Mouse (Mus musculus): Measurements from ENCODE around the gene Tnfrsf14. TPM values are rescaled to one million over a fixed set of nuclear protein-coding genes. Genes with fewer than 3 reads are reported as not detected.

The Tnfrsf14 gene
- total RNA-seq, 1 experiment from 2014 or later: 71.6 TPM

DNA sequence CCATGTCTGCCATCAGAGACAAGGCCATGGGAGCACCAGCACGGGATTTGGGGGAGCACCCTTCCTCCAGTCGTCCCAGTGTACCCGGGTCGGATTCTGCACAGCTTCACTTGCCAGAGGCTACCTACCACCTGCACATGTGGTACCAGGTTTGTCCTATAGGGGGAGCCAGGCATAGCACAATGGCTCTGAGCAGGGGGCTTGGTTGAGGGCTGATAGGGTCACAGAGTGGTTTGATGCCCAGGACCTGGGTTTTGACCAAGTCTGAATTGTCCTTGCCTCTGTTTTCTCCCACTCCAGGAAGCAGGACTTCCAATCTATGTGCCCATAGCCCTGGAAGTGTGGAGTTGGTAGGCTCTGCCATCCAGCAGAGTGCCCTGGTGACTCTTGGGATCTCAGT is 3.0 kb downstream of the Tnfrsf14 start:
- ATAC-seq (replicated peaks; ENCODE audit: low read depth, poor library complexity, severe bottlenecking): no peak

DNA sequence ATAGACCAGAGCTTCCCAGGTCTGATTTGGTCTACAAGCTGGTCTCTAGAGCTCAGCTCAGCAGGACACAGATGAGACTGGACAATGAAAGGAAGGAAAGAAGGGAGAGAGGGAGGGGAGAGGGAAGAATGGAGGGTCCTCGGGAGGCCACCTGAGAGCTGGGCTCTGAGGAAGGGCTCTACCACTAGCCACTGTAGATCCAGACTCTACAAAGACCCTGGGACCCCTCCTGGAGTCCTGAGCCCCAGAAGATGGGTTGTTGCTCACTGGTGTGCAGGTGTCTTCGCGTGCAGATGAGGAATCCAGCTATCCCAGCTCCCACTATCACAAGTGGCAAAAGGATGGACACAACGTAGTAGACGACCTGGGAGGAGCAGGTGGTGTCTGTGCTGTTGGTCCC is 5.4 kb downstream of the Tnfrsf14 start:
- no peak for ATAC-seq (replicated peaks; ENCODE audit: low read depth, poor library complexity, severe bottlenecking)

- no peak for ATAC-seq (replicated peaks; ENCODE audit: low read depth, poor library complexity, severe bottlenecking)
Measured at GRCm38 (mm10) chr4:154922291-154922690, 6.1 kb downstream of the Tnfrsf14 start.

DNA sequence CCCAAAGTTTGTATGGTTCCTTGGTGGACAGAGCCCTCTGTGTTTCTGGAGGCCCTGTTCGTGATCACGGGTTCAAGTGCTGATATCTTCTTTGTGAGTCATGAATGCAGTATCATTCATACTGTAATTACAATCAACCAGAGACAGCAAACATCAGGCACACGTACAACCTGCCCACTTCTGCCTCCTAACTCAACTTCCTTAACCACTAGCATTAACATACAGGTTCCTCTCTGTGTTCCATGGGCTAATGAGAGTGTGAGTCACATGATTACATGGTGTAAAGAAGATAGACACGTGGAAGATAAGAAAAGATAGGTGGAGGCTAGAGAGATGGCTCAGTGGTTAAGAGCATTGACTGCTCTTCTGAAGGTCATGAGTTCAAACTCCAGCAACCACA is 11.7 kb downstream of the Tnfrsf14 start:
- no peak for ATAC-seq (replicated peaks; ENCODE audit: low read depth, poor library complexity, severe bottlenecking)

- ATAC-seq (replicated peaks; ENCODE audit: low read depth, poor library complexity, severe bottlenecking): peak; percentile 41
Measured at GRCm38 (mm10) chr4:154915286-154915685, 13.1 kb downstream of the Tnfrsf14 start.

- ATAC-seq (replicated peaks; ENCODE audit: low read depth, poor library complexity, severe bottlenecking): no peak
Measured at GRCm38 (mm10) chr4:154914707-154915106, 13.7 kb downstream of the Tnfrsf14 start.

DNA sequence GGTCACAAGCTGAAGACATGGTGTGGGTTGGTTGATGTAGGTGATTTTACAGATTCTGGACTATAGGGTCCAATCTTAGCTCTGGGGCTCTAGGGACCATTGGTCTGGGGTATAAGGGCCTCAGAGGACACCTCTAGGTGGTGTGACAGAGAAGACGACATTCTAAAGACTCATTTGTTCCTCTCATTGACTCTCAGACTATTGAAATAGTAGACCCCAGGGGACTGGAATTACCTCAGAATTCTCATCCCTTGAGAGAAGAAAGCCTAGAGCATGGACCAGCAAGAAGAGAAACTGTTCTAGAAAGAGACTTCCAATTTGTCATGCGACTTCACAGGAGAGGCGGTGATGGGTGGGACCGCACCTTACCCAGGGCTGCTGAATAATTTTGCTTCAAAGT is 14.1 kb downstream of the Tnfrsf14 start:
- ATAC-seq (replicated peaks; ENCODE audit: low read depth, poor library complexity, severe bottlenecking): no peak

- no peak for ATAC-seq (replicated peaks; ENCODE audit: low read depth, poor library complexity, severe bottlenecking)
Measured at GRCm38 (mm10) chr4:154913845-154914244, 14.5 kb downstream of the Tnfrsf14 start.

- ATAC-seq (replicated peaks; ENCODE audit: low read depth, poor library complexity, severe bottlenecking): 0 out of 2 replicates have a peak, but pooled peaks have one; percentile 15
Measured at GRCm38 (mm10) chr4:154911644-154912043, 16.7 kb downstream of the Tnfrsf14 start.

- ATAC-seq (replicated peaks; ENCODE audit: low read depth, poor library complexity, severe bottlenecking): peak; percentile 76
Measured at GRCm38 (mm10) chr4:154910606-154911522, 17.5 kb downstream of the Tnfrsf14 start.

DNA sequence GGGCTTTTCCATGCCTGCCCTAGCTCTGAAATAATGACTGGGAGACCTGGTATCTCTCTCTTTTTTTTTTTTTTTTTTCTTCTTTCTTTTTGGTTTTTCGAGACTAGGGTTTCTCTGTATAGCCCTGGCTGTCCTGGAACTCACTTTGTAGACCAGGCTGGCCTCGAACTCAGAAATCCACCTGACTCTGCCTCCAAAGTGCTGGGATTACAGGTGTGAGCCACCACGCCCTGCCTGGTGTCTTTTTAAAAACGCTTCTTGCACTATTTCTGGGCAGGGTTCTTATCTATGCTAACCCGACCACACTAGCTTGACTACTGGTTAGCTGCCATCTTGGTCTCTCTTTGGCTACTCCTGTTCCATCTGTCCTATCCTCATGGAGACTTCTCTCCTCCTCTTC is 19.9 kb downstream of the Tnfrsf14 start:
- ATAC-seq (replicated peaks; ENCODE audit: low read depth, poor library complexity, severe bottlenecking): no peak

GRCm38 (mm10) chr4:154907833-154908232 is 20.5 kb downstream of the Tnfrsf14 start:
- peak; percentile 50 for ATAC-seq (replicated peaks; ENCODE audit: low read depth, poor library complexity, severe bottlenecking)

DNA sequence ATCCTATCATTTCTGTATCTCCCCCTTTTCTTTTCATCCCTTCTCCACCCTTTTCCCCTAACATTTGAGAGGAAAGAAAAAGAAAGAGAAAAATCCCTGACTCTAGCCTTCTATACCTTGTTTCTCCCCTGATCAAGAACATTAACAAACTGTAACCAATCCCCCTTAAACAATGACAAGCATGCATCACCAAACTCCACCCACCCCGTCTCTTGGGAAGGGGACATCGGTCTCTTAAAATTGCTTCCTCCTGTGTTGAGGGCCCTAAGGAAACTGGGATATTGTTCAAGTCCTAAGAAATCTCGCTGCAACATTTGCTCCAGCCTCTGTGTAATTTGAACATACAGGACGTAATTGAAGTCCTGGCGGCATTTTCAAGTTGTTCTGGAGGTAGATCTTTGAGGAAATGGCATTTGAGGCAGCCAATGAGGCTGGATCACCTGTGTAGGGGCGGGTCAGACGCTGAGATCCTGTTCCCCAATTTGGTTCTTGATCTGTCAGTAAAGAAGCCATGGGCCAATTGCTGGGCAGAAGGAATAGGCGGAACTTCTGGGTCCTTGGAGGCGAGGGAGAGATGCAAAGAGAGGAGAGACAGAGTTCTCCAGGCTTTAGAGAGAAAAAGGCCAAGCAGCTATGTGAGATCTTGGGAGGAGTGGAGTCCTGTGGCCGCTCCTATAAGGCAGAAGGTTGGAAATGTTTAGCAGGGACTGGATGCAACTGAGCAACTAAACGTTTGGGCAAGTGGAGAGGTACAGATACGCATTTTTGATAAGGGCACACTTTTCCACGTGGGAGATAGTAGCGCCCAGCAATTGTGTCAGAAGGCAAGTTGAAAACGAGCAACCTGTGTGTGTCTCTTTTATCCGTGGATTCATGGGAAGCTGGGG is 23.9 kb downstream of the Tnfrsf14 start:
- peak; percentile 90 for ATAC-seq (replicated peaks; ENCODE audit: low read depth, poor library complexity, severe bottlenecking)

DNA sequence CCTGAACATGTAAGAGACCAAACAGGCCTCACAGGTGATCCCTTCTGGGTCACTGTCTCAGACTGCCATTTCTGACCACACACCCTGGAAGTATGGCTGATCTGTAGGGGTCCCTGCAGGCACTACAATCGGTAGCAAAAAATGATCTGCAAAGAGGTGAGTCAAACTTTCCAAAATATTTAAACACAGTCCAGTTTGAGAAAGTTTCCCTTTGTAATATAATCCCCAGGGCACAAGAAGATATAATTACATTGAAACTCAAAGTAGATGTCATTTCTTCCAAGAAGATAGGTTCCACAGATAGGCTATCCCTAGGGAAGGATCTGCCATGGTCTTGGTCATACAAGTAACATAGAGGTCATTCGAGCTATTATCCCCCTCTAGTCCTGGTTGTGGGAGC is 26.0 kb downstream of the Tnfrsf14 start:
- no peak for ATAC-seq (replicated peaks; ENCODE audit: low read depth, poor library complexity, severe bottlenecking)

- ATAC-seq (replicated peaks; ENCODE audit: low read depth, poor library complexity, severe bottlenecking): peak; percentile 96
Measured at GRCm38 (mm10) chr4:154898506-154899446, 29.6 kb downstream of the Tnfrsf14 start, which contains the start of gene Fam213b. TSS of gene Fam213b (minus strand) at chr4:154899135.

DNA sequence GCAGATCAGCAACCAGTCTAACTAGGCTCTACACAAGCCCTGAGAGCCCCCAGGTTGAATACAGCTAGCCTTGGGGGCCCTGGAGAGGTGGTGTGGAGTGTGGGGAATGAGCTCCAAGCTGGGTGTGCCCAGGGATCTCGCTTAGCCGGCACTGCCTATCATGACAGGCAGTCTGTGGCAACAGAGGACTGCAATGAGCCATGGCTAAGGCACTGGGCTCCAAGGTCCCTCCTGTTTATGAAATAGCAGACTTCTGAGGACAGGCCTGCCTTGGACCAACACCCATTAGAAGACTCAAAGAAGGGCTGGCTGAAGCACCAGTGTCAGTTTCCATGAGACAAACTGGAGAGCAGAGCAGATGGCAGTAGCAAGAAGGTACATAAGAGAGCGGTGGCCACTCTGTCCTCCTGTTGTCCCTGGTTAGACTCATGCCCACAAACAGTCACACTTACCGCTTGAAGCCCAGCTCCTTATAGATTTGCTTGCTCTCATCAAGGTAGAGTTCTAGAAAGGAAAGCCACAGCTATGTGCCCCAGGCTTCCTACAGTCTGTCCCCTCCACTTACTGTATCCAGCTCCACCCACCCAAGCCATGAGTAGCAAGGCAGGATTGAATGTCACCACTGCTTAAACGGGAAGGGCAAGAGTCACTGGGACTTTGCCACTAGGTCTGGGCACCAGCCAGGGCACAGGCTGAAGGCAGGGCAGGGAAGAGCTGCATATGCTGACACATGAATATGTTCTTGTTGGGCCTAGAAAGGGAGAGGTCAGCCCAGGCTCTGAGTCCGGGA is 30.5 kb downstream of the Tnfrsf14 start:
- no peak for ATAC-seq (replicated peaks; ENCODE audit: low read depth, poor library complexity, severe bottlenecking)

DNA sequence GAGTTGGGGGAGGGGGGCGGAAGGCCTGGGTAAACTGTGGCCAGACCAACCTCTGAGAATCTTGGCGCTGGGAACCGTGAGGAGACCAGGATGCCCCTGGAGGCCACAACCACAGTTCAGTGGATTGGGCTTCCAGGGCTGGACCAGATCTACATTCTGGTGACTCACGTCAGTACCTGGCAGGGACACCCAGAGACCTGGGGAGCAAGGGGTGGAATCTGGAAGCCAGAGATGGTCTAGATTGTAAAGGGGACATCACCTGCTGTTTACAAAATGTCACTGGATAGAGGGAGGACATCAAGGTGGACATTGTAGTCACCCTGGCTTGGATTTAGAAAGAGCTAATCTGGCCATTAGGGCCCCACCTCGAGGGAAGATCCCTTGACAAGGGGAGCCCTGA is 32.8 kb downstream of the Tnfrsf14 start:
- no peak for ATAC-seq (replicated peaks; ENCODE audit: low read depth, poor library complexity, severe bottlenecking)

DNA sequence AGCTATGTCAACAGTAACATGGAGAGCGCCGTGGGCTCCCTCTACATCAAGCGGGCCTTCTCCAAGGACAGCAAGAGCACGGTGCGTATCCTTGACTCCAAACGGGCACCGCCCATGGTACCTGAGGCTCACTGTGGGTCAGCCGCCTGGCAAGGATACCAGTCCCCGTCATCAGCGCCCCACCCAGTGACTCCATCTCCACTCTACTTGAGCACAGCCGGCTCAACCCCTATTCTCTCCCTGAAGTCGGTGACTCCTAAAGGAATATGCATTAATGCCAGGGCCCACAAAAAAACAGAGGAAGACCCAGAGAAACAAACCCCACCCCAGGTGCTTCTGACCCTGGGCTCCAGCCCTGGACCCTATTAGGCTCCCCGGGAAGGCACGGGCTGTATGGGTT is 37.5 kb downstream of the Tnfrsf14 start:
- no peak for ATAC-seq (replicated peaks; ENCODE audit: low read depth, poor library complexity, severe bottlenecking)

Data from common myeloid progenitor, adult 5-6 weeks (primary cell).